Mouse (Mus musculus) inflammation-experienced regulatory T-cells, adult 6 months (primary cell): ENCODE data around the gene Dhfr. TPM values are rescaled to one million over a fixed set of nuclear protein-coding genes. Genes with fewer than 3 reads are reported as not detected.

Experiments
- ATAC-seq: one replicate; pipeline ENCODE4 v1.8.0; 2017
- polyA plus RNA-seq, 3 experiments: library from polyadenylated mRNA; unstranded; fragments of 100-300 nt; shearing (Covaris generic); gene quantifications; one replicate each; pipeline ENCODE4 v1.2.1; 2017

Gene Dhfr
- polyA plus RNA-seq, 3 experiments from 2014 or later: 2.4 to 10.2 (median 3.3) TPM

- ATAC-seq: no peak
Measured at GRCm38 (mm10) chr13:92393047-92393661, 38.6 kb downstream of the Dhfr start.

DNA sequence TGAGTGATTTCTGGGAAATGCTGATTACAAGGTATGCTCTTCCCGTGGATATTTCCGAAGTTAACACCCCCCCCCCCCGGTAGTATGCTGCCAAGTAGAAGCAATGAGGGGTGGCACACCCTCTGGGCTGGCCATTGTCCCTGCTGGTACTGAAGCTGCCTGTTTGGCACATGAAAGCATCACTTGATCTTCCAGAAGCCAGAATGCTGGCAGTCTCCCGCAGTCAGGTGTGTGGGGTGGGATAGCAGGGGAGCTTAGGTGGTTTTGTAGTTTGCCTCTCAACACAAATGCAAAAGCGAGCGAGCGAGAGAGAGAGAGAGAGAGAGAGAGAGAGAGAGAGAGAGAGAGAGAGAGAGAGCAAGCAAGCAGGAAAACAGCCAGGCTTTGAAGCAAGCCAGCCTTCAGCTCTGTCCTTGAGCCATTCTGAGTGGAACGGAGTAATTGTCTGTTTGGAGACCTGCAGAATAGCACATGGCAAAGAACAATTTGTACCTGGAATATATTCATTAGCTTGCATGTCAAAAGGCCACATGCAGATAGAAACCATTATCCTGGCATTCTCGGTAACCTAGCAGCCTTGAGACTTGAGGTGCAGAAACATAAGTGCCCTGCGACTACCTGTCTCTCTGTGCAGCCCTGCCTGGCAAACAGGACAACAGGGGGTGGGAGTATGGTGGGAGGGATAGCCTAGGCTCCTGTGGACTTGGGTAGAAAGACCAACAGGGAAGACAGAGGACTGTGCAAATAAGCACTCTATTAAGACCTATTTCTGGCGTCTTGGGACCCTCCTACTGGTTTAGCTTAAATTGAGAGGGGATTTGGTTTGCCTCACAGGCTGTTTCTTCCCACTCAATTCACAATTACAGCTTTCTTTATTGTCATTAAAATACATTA, 44.2 kb downstream of the Dhfr start:
- no peak for ATAC-seq

GRCm38 (mm10) chr13:92402063-92402462, 47.5 kb downstream of the Dhfr start:
- ATAC-seq: no peak

DNA sequence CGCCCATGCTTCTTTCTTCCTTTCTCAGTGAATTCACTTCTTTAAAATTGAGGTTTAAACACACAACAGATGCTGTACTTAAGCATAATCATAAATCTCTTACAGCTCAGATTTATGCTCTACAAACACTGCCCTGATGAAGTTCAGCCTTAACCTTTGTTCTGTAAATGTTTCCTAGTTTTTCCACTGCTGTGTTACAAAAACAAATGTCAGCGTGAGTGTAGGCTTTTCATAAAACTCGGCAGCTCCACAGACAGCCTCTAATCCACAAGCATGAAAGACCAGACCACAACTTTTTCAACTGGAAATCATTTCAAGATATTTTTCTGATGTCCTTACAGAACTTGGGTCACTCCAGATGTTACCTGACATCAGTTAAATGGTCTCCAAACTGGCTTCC, 49.0 kb downstream of the Dhfr start:
- ATAC-seq: no peak

- ATAC-seq: no peak
Measured at GRCm38 (mm10) chr13:92410486-92410885, 56.0 kb downstream of the Dhfr start.

DNA sequence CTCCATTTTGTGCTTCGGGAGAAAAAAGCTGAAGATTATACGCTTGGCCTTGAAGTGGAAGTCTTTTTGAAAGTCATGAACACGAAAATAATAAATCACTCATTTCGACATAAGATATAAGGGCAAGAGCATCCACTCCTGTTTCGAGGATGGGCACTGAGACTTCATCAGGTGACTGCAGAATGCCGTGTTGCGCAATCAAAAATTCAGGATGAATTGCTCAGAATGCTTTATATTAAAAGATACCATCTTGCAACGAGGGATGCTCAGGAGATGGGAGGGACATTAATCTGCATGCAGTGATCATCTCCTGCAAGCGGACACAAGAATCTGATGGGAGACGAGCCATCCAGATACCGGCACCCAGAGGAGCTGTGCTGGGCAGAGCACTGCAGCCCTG, 65.1 kb downstream of the Dhfr start:
- ATAC-seq: no peak

GRCm38 (mm10) chr13:92423711-92424110, 69.2 kb downstream of the Dhfr start:
- no peak for ATAC-seq

GRCm38 (mm10) chr13:92425758-92426264, 71.3 kb downstream of the Dhfr start, which contains the start of gene Ankrd34b:
TSS of gene Ankrd34b (plus strand) at chr13:92425896.
- peak; percentile 67 for ATAC-seq

- no peak for ATAC-seq
Measured at GRCm38 (mm10) chr13:92426294-92427051, 71.9 kb downstream of the Dhfr start.

GRCm38 (mm10) chr13:92427351-92427855, 72.9 kb downstream of the Dhfr start:
- ATAC-seq: no peak

Other genes with a start within 250 kb of the Dhfr start
- gene Rasgrf2, start 223.1 kb upstream of the Dhfr start, polyA plus RNA-seq: 1 to 10 TPM in 2 of 3 experiments, under 1 TPM in 1; 0.36 to 4.3 (median 1.7) TPM
- 10 to 100 TPM in 2 of 3 experiments, 1 to 10 TPM in 1; 8.7 to 17.3 (median 10.3) TPM for gene Gm20379, start 48.7 kb upstream of the Dhfr start, polyA plus RNA-seq
- 10 to 100 TPM; 28.6 to 51.5 (median 35.9) TPM for gene Msh3, start 277 bp downstream of the Dhfr start, polyA plus RNA-seq
- under 1 TPM in 2 of 3 experiments, not detected in 1; 0.14 to 0.16 TPM for gene Ankrd34b, start 71.2 kb downstream of the Dhfr start, polyA plus RNA-seq
- gene Fam151b, start 129.3 kb downstream of the Dhfr start, polyA plus RNA-seq: under 1 TPM in 1 of 3 experiments, not detected in 2; 0.63 TPM
- 10 to 100 TPM in 2 of 3 experiments, 1 to 10 TPM in 1; 8.7 to 12.7 (median 10.9) TPM for gene Zfyve16, start 176.1 kb downstream of the Dhfr start, polyA plus RNA-seq
- gene Spz1, start 221.4 kb downstream of the Dhfr start, polyA plus RNA-seq: not detected